Mouse (Mus musculus): ENCODE data around the gene Fcor. TPM values are rescaled to one million over a fixed set of nuclear protein-coding genes. Genes with fewer than 3 reads are reported as not detected.

The Fcor gene
- polyA plus RNA-seq, 1 experiment from 2014 or later = 6.7 TPM

- H3K9me3 ChIP-seq = no peaks in the 10 kb centered on the region
- no peak for ATAC-seq (ENCODE audit: low FRiP score)
- no peak overlapping the region for H3K4me2 ChIP-seq
- no peak overlapping the region for H3K4me3 ChIP-seq (replicated peaks)
- H3K4me1 ChIP-seq = no peaks in the 10 kb centered on the region
- H3K27me3 ChIP-seq = no peaks in the 10 kb centered on the region
- no peaks in the 10 kb centered on the region for H3K36me3 ChIP-seq (replicated peaks)
- WGBS = 64% methylated on average over 5 of the region's 5 CpGs
- H3K9ac ChIP-seq = no peak overlapping the region
- H3K27ac ChIP-seq = no peak overlapping the region
These were observed 7.8 kb downstream of the Fcor start for GRCm38 (mm10) chr8:3664405-3664804.

- H3K27me3 ChIP-seq = no peaks in the 10 kb centered on the region
- H3K9ac ChIP-seq = no peak overlapping the region
- H3K4me2 ChIP-seq = no peak overlapping the region
- peaks cover 10% of the 10 kb centered on the region for H3K4me1 ChIP-seq
- H3K9me3 ChIP-seq = no peaks in the 10 kb centered on the region
- no peak overlapping the region for H3K4me3 ChIP-seq (replicated peaks)
- H3K36me3 ChIP-seq (replicated peaks) = no peaks in the 10 kb centered on the region
- 83% methylated on average over 8 of the region's 8 CpGs for WGBS
- no peak overlapping the region for H3K27ac ChIP-seq
- no peak for ATAC-seq (ENCODE audit: low FRiP score)
These were observed 11.3 kb downstream of the Fcor start for GRCm38 (mm10) chr8:3660889-3661288.

- H3K4me2 ChIP-seq = peak overlapping the region; percentile 40
- no peak overlapping the region for H3K4me3 ChIP-seq (replicated peaks)
- H3K9ac ChIP-seq = no peak overlapping the region; the same call in 1 of the 2 replicates
- WGBS = 20% methylated on average over 7 of the region's 7 CpGs
- no peaks in the 10 kb centered on the region for H3K36me3 ChIP-seq (replicated peaks)
- H3K27ac ChIP-seq = 0 out of 2 replicates have a peak overlapping the region, but pooled peaks have one; percentile 19
- ATAC-seq (ENCODE audit: low FRiP score) = peak; percentile 76; the same call in 1 of the 2 replicates
- no peaks in the 10 kb centered on the region for H3K27me3 ChIP-seq
- H3K4me1 ChIP-seq = peaks cover 10% of the 10 kb centered on the region
- no peaks in the 10 kb centered on the region for H3K9me3 ChIP-seq
These were observed 15.3 kb downstream of the Fcor start for GRCm38 (mm10) chr8:3656725-3657381.

- Histone ChIP-seq H3K4me3 (replicated peaks) (no peak within 1 kb of the TSS), H3K9me3 (no peaks in the 10 kb centered on the region), H3K9ac (no peak within 1 kb of the TSS), H3K36me3 (replicated peaks) (no peaks in the 10 kb centered on the region), H3K4me2 (no peak within 1 kb of the TSS), H3K27me3 (no peaks in the 10 kb centered on the region), H3K27ac (no peak within 1 kb of the TSS), H3K4me1 (peaks cover 10% of the 10 kb centered on the region)
- ATAC-seq (ENCODE audit: low FRiP score) = no peak
- 86% methylated on average over 3 of the region's 3 CpGs for WGBS
These were observed 16.6 kb downstream of the Fcor start, which contains the start of gene Retn for GRCm38 (mm10) chr8:3655526-3655925. Gene Retn, plus strand, starts transcription at chr8:3655770.

GRCm38 (mm10) chr8:3654726-3655508, 17.2 kb downstream of the Fcor start:
- WGBS = 78% methylated on average over 11 of the region's 11 CpGs

GRCm38 (mm10) chr8:3652845-3653244, 19.3 kb downstream of the Fcor start:
- ATAC-seq (ENCODE audit: low FRiP score) = no peak
- Histone ChIP-seq H3K9ac (no peak overlapping the region), H3K27me3 (no peaks in the 10 kb centered on the region), H3K27ac (no peak overlapping the region), H3K4me2 (no peak overlapping the region), H3K4me1 (peaks cover 10% of the 10 kb centered on the region), H3K36me3 (replicated peaks) (no peaks in the 10 kb centered on the region), H3K4me3 (replicated peaks) (no peak overlapping the region), H3K9me3 (no peaks in the 10 kb centered on the region)
- 71% methylated on average over 3 of the region's 3 CpGs for WGBS

More at GRCm38 (mm10) chr8:3654726-3655508, 17.2 kb downstream of the Fcor start:
- H3K9me3 ChIP-seq = no peaks in the 10 kb centered on the region
- no peak overlapping the region for H3K4me3 ChIP-seq (replicated peaks)
- H3K4me1 ChIP-seq = peaks cover 10% of the 10 kb centered on the region
- ATAC-seq (ENCODE audit: low FRiP score) = no peak
- no peak overlapping the region for H3K27ac ChIP-seq
- H3K27me3 ChIP-seq = no peaks in the 10 kb centered on the region
- H3K9ac ChIP-seq = no peak overlapping the region
- H3K4me2 ChIP-seq = no peak overlapping the region
- no peaks in the 10 kb centered on the region for H3K36me3 ChIP-seq (replicated peaks)

- WGBS = 35% methylated on average over 1 of the region's 1 CpGs
- Histone ChIP-seq H3K9ac (no peak overlapping the region), H3K27me3 (no peaks in the 10 kb centered on the region), H3K4me2 (no peak overlapping the region), H3K9me3 (no peaks in the 10 kb centered on the region), H3K27ac (no peak overlapping the region), H3K4me1 (no peaks in the 10 kb centered on the region), H3K36me3 (replicated peaks) (no peaks in the 10 kb centered on the region), H3K4me3 (replicated peaks) (no peak overlapping the region)
- ATAC-seq (ENCODE audit: low FRiP score) = no peak
These were observed 23.2 kb downstream of the Fcor start for GRCm38 (mm10) chr8:3648990-3649389.

GRCm38 (mm10) chr8:3648268-3648667, 23.9 kb downstream of the Fcor start:
- Histone ChIP-seq H3K4me2 (no peak overlapping the region), H3K9me3 (no peaks in the 10 kb centered on the region), H3K4me1 (no peaks in the 10 kb centered on the region), H3K36me3 (replicated peaks) (no peaks in the 10 kb centered on the region), H3K27ac (no peak overlapping the region), H3K4me3 (replicated peaks) (no peak overlapping the region), H3K9ac (no peak overlapping the region), H3K27me3 (no peaks in the 10 kb centered on the region)
- no peak for ATAC-seq (ENCODE audit: low FRiP score)
- 73% methylated on average over 2 of the region's 2 CpGs for WGBS

- H3K9me3 ChIP-seq = no peaks in the 10 kb centered on the region
- no peaks in the 10 kb centered on the region for H3K36me3 ChIP-seq (replicated peaks)
- no peak overlapping the region for H3K4me3 ChIP-seq (replicated peaks)
- H3K27ac ChIP-seq = no peak overlapping the region
- H3K4me2 ChIP-seq = no peak overlapping the region
- WGBS = 79% methylated on average over 4 of the region's 4 CpGs
- no peaks in the 10 kb centered on the region for H3K27me3 ChIP-seq
- ATAC-seq (ENCODE audit: low FRiP score) = no peak
- H3K4me1 ChIP-seq = no peaks in the 10 kb centered on the region
- H3K9ac ChIP-seq = no peak overlapping the region
These were observed 24.6 kb downstream of the Fcor start for GRCm38 (mm10) chr8:3647561-3647960.

- no peaks in the 10 kb centered on the region for H3K36me3 ChIP-seq (replicated peaks)
- H3K4me2 ChIP-seq = no peak overlapping the region
- ATAC-seq (ENCODE audit: low FRiP score) = no peak
- WGBS = 83% methylated on average over 6 of the region's 6 CpGs
- no peaks in the 10 kb centered on the region for H3K27me3 ChIP-seq
- H3K4me1 ChIP-seq = no peaks in the 10 kb centered on the region
- no peak overlapping the region for H3K9ac ChIP-seq
- no peak overlapping the region for H3K4me3 ChIP-seq (replicated peaks)
- no peak overlapping the region for H3K27ac ChIP-seq
- no peaks in the 10 kb centered on the region for H3K9me3 ChIP-seq
These were observed 25.2 kb downstream of the Fcor start for GRCm38 (mm10) chr8:3646824-3647531.

GRCm38 (mm10) chr8:3645804-3646203, 26.4 kb downstream of the Fcor start:
- WGBS = 31% methylated on average over 5 of the region's 5 CpGs
- no peaks in the 10 kb centered on the region for H3K4me1 ChIP-seq

GRCm38 (mm10) chr8:3631478-3631875, 40.7 kb downstream of the Fcor start:
- peaks cover 9% of the 10 kb centered on the region for H3K4me1 ChIP-seq
- no peak overlapping the region for H3K27ac ChIP-seq
- peak; percentile 15; the same call in 1 of the 2 replicates for ATAC-seq (ENCODE audit: low FRiP score)
- peak overlapping the region; percentile 77 for H3K4me2 ChIP-seq
- H3K27me3 ChIP-seq = peaks cover 20% of the 10 kb centered on the region
- no peaks in the 10 kb centered on the region for H3K36me3 ChIP-seq (replicated peaks)
- peak overlapping the region; percentile 56; the same call in 1 of the 2 replicates for H3K9ac ChIP-seq
- no peaks in the 10 kb centered on the region for H3K9me3 ChIP-seq
- peak overlapping the region; percentile 57 for H3K4me3 ChIP-seq (replicated peaks)
- 25% methylated on average over 8 of the region's 8 CpGs for WGBS

More at GRCm38 (mm10) chr8:3645804-3646203, 26.4 kb downstream of the Fcor start:
- no peaks in the 10 kb centered on the region for H3K27me3 ChIP-seq
- no peak overlapping the region for H3K4me2 ChIP-seq
- no peaks in the 10 kb centered on the region for H3K9me3 ChIP-seq
- H3K9ac ChIP-seq = no peak overlapping the region
- no peak overlapping the region for H3K27ac ChIP-seq
- no peaks in the 10 kb centered on the region for H3K36me3 ChIP-seq (replicated peaks)
- no peak for ATAC-seq (ENCODE audit: low FRiP score)
- H3K4me3 ChIP-seq (replicated peaks) = no peak overlapping the region
